Mouse (Mus musculus) B cell, adult 62 days (primary cell): ENCODE data around the gene Slc5a4b. TPM values are rescaled to one million over a fixed set of nuclear protein-coding genes. Genes with fewer than 3 reads are reported as not detected.

Experiments used
- total RNA-seq: library from RNA; stranded (reverse); gene quantifications from 4 replicates; pipeline ENCODE4 v1.2.4, GENCODE M21; 2023

The Slc5a4b gene
- total RNA-seq = 0.18 TPM in 1 of 4 replicates, not detected in the others

GRCm38 (mm10) chr10:76110861-76111260, at the start of gene Slc5a4b:
TSS of gene Slc5a4b (minus strand) at chr10:76110961.

GRCm38 (mm10) chr10:76147278-76147677, 36.5 kb upstream of the Slc5a4b start, which contains the start of gene Slc5a4a:
TSS of gene Slc5a4a (plus strand) at chr10:76147451.

DNA sequence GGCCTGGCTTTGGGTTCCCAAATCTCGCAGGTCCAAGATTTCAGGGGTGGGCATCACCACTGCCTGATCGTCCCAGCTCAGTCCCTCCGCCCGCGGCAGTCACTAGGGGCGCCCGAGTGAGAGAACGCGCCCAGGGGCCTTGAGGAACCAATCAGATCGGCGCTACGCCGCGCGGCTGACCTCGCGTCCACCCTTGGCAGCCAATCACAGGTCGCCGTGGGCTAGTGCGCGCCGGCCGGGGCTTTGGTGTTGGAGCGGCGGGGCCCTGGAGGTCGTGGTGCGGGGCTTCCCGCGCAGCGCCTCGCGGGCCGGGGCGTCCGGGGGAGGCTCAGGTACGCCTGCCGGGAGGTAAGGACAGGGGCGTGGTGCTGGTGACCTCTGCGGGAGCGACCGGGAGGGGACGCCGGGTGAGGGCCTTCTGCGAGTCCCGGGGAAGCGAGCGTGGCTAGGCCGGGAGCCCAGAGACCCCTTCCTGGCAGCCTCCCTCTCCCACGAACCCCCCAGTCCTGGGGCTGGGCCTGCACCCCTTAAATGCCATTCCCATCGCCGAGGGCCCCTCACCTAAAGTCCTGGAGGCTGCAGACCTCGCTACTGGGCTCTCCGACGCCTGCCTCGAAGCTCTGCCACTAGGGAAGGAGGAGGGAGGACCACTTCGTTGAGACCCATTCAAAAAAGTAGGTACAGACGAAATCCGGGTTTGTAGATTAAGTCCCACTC, 78.2 kb downstream of the Slc5a4b start, which contains the start of gene Zfp280b:
TSS of gene Zfp280b (plus strand) at position 249 of the 717 bp plus-strand sequence.

Other genes starting within 250 kb of the Slc5a4b start
- gene Derl3, start 217.5 kb downstream of the Slc5a4b start, total RNA-seq = 10.3 to 12.6 TPM (median 11.2 TPM) in 4 replicates
- 71.6 to 74.7 TPM (median 73.8 TPM) in 4 replicates for gene Smarcb1, start 189.3 kb downstream of the Slc5a4b start, total RNA-seq
- 126 to 146 TPM (median 143 TPM) in 4 replicates for gene Chchd10, start 177.8 kb downstream of the Slc5a4b start, total RNA-seq
- 3.4 to 9.4 TPM (median 4.8 TPM) in 4 replicates for gene Mmp11, start 174.5 kb downstream of the Slc5a4b start, total RNA-seq
- gene Gm867, start 170.3 kb downstream of the Slc5a4b start, total RNA-seq = not detected in 4 replicates
- gene Vpreb3, start 167.9 kb downstream of the Slc5a4b start, total RNA-seq = 104 to 112 TPM (median 109 TPM) in 4 replicates
- gene Gm5134, start 156.4 kb downstream of the Slc5a4b start, total RNA-seq = 0.85 to 1.8 TPM (median 0.99 TPM) in 4 replicates
- gene Zfp280b, start 78.3 kb downstream of the Slc5a4b start, total RNA-seq = 12.2 to 17.8 TPM (median 14.5 TPM) in 4 replicates
- gene Slc5a4a, start 36.5 kb upstream of the Slc5a4b start, total RNA-seq = not detected in 4 replicates
- 7.9 to 10.5 TPM (median 9.1 TPM) in 4 replicates for gene Prmt2, start 126.9 kb upstream of the Slc5a4b start, total RNA-seq
- gene S100b, start 142.9 kb upstream of the Slc5a4b start, total RNA-seq = not detected in 4 replicates
- 5.8 to 8.5 TPM (median 6.7 TPM) in 4 replicates for gene Dip2a, start 234.3 kb upstream of the Slc5a4b start, total RNA-seq